In the genomic region with DNA sequence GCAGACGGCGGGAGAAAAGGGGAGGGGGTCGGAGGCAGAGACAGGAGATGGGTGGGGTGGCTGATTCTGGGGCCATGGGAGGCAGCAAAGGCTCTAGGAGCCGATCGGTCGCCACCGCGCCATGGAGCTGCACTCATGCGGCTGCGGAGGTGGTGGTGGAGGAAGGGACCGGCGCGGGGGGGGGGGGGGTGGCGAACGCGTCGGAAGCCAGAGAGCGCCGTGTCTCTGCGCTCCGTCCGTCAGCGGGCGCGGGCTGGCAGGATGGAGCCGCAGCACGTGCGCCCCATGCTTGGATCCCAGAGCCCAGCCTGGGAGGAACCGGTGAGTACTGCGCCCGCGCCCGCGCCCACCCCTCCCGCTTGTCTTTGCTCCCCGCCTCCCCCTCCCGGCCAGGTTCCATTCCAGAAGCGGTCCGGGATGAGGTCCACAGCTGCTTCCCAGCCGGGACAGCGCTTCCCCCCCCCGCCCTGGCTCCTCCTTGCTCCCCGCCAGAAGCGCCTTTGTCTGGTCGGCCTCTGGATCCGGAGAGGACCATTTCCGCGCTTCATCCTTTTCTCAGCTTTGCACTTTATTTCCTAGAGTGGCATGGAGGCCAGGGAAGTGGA, we compare ENCODE assay signal across 8 mouse cellular contexts. TPM values are rescaled to one million over a fixed set of nuclear protein-coding genes. Genes with fewer than 3 reads are reported as not detected.
DNase-seq lines count a peak whose midpoint lies in the region; ATAC-seq and TF ChIP-seq lines count a peak whose summit lies in the region.
"Not testable (repeated sequence)": the region's sequence is repeated elsewhere in the genome, so short reads cannot be mapped to it uniquely, and the experiment has no call there.
"Had no signal": no experiment of that assay in that cellular context is flagged by ENCODE, and none has a peak within 500 bp of the region (broad histone marks: within the 10 kb centered on the region; RNA-seq: fewer than 3 reads in every experiment).

A gene (plus strand): TSS at position 288 of the 605 bp plus-strand sequence.

- peak within 1 kb of the TSS; percentile 55 for H3K4me3 ChIP-seq in forebrain, embryonic 10.5 days
- H3K4me3 ChIP-seq in heart, embryonic 14.5 days (ENCODE audit: control insufficient read depth in 1 of 2, insufficient read depth in 1 of 2, low read depth in 1 of 2, low read length in 2 of 2), result peak within 1 kb of the TSS; percentile 20 to 33; a peak in 3 of 4 replicates
- peak within 1 kb of the TSS; percentile 33 for H3K4me3 ChIP-seq in intestine, embryonic 15.5 days (replicated peaks)
- peak within 1 kb of the TSS; percentile 26 for H3K4me3 ChIP-seq in limb, embryonic 11.5 days (ENCODE audit: low read depth, low read length)
- peak within 1 kb of the TSS; percentile 57 for H3K4me3 ChIP-seq in midbrain, embryonic 10.5 days
- peak within 1 kb of the TSS; percentile 31 for H3K4me3 ChIP-seq in olfactory bulb, adult 2 months (ENCODE audit: insufficient read depth, low read depth, low read length)

- peak within 1 kb of the TSS; percentile 63 for H3K4me2 ChIP-seq in heart, embryonic 14.5 days (ENCODE audit: low read length)
- peak within 1 kb of the TSS; percentile 69 for H3K4me2 ChIP-seq in intestine, embryonic 15.5 days (replicated peaks)
- peak within 1 kb of the TSS; percentile 54 for H3K4me2 ChIP-seq in limb, embryonic 11.5 days (ENCODE audit: low read depth, severe bottlenecking)

- WGBS in forebrain, embryonic 10.5 days, result 4% methylated on average over 30 of the region's 48 CpGs
- 9% methylated on average over 20 of the region's 48 CpGs for WGBS in heart, embryonic 14.5 days
- WGBS in intestine, embryonic 15.5 days, result 1% methylated on average over 36 of the region's 48 CpGs
- WGBS in limb, embryonic 11.5 days, result under 1% methylated on average over 29 of the region's 48 CpGs
- WGBS in midbrain, embryonic 10.5 days, result under 1% methylated on average over 21 of the region's 48 CpGs
- under 1% methylated on average over 27 of the region's 48 CpGs for WGBS in olfactory bulb, adult 2 months

- not testable (repeated sequence) for TF ChIP-seq CTCF in olfactory bulb, adult 2 months (IDR thresholded peaks at IDR 0.05; ENCODE audit: insufficient read depth, low read depth, low read length)

- not testable (repeated sequence) for H3K4me1 ChIP-seq in forebrain, embryonic 10.5 days; heart, embryonic 14.5 days (ENCODE audit: control insufficient read depth in 2 of 2, insufficient read depth in 2 of 2, low read length in 2 of 2); intestine, embryonic 15.5 days (replicated peaks); limb, embryonic 11.5 days (ENCODE audit: control insufficient read depth, insufficient read depth, low read length); midbrain, embryonic 10.5 days; olfactory bulb, adult 2 months (ENCODE audit: control insufficient read depth, insufficient read depth, low read length)

- peak within 1 kb of the TSS; percentile 82 for H3K27ac ChIP-seq in forebrain, embryonic 10.5 days
- H3K27ac ChIP-seq in heart, embryonic 14.5 days (replicated peaks in 1 of 2; ENCODE audit: control insufficient read depth in 1 of 2, insufficient read depth in 1 of 2, low read depth in 2 of 2, low read length in 2 of 2); intestine, embryonic 15.5 days; limb, embryonic 11.5 days (replicated peaks; ENCODE audit: low read depth, low read length); olfactory bulb, adult 2 months (ENCODE audit: insufficient read depth, low read depth, low read length): not testable (repeated sequence)
- H3K27ac ChIP-seq in midbrain, embryonic 10.5 days (replicated peaks), result peak within 1 kb of the TSS; percentile 75

- H3K36me3 ChIP-seq in forebrain, embryonic 10.5 days (replicated peaks); heart, embryonic 14.5 days (ENCODE audit: control insufficient read depth, insufficient read depth, low read length); intestine, embryonic 15.5 days; limb, embryonic 11.5 days (ENCODE audit: control insufficient read depth, insufficient read depth, low read length); midbrain, embryonic 10.5 days: not testable (repeated sequence)

- H3K9ac ChIP-seq in heart, embryonic 14.5 days (ENCODE audit: low read length); intestine, embryonic 15.5 days: not testable (repeated sequence)
- H3K9ac ChIP-seq in limb, embryonic 11.5 days (ENCODE audit: low read length), result peak within 1 kb of the TSS; percentile 27; the same call in 1 of the 2 replicates

- H3K27me3 ChIP-seq in forebrain, embryonic 10.5 days (ENCODE audit: poor library complexity, severe bottlenecking); heart, embryonic 14.5 days (ENCODE audit: control insufficient read depth, insufficient read depth, low read length); intestine, embryonic 15.5 days (replicated peaks); limb, embryonic 11.5 days (ENCODE audit: control insufficient read depth, insufficient read depth, low read length); midbrain, embryonic 10.5 days (ENCODE audit: low read depth, poor library complexity, severe bottlenecking): not testable (repeated sequence)

- ATAC-seq in heart, embryonic 14.5 days (ENCODE audit: insufficient number of reproducible peaks, insufficient read depth, low FRiP score, low read depth); intestine, embryonic 15.5 days; limb, embryonic 11.5 days (ENCODE audit: insufficient number of reproducible peaks, low FRiP score, low TSS enrichment, low read depth): not testable (repeated sequence)

- DNase-seq in cerebellum, postnatal 10 days, result peak; percentile 6 to 9
- DNase-seq in forebrain, embryonic 10.5 days (ENCODE audit: extremely low spot score, low spot score), result peak; percentile 26
- DNase-seq in limb, embryonic 11.5 days (ENCODE audit: low spot score), result peak; percentile 39
- DNase-seq in midbrain, embryonic 10.5 days (ENCODE audit: low spot score), result peak; percentile 34

- not testable (repeated sequence) for H3K9me3 ChIP-seq in forebrain, embryonic 10.5 days; heart, embryonic 14.5 days (ENCODE audit: control insufficient read depth, low read length); intestine, embryonic 15.5 days; limb, embryonic 11.5 days (ENCODE audit: control insufficient read depth, low read length); midbrain, embryonic 10.5 days (replicated peaks)

- not testable (repeated sequence) for TF ChIP-seq POLR2A in olfactory bulb, adult 2 months (IDR thresholded peaks at IDR 0.05; ENCODE audit: insufficient read depth, low read depth, low read length)

RNA-seq across cellular contexts. Expression of the gene that starts here (rescaled TPM):
- polyA plus RNA-seq in forebrain, embryonic 10.5 days (2016; fragmentation: Nextera tagmentation; extraction: Ambion mirVana), result 0.72 and 0.87 TPM in 2 replicates
- polyA plus RNA-seq in heart, embryonic 14.5 days (2014; fragmentation: Nextera tagmentation; extraction: Ambion mirVana), result 0.13 and 0.28 TPM in 2 replicates
- 0.15 and 0.21 TPM in 2 replicates for polyA plus RNA-seq in intestine, embryonic 15.5 days (2015; fragmentation: Nextera tagmentation; extraction: Ambion mirVana)
- 0.20 and 0.47 TPM in 2 replicates for polyA plus RNA-seq in limb, embryonic 11.5 days (2014; fragmentation: Nextera tagmentation; extraction: Ambion mirVana)
- polyA plus RNA-seq in midbrain, embryonic 10.5 days (2016; fragmentation: Nextera tagmentation; extraction: Ambion mirVana), result 0.52 and 0.65 TPM in 2 replicates
- not detected in 2 replicates for polyA plus RNA-seq in olfactory bulb, adult 2 months (2012; ENCODE audit: insufficient read depth, insufficient read length, low replicate concordance, missing spikeins)
- polyA plus RNA-seq: small intestine, adult 2 months had no signal

Comparison
In these comparisons a context has a peak if more than half of its experiments do, and no peak if none do; other contexts are left out.
1. Peak in DNase-seq, H3K4me3 ChIP-seq and H3K27ac ChIP-seq in forebrain, embryonic 10.5 days; RNA of the gene not detected or under 1 TPM.
2. Peak in DNase-seq, H3K4me3 ChIP-seq, H3K9ac ChIP-seq and H3K4me2 ChIP-seq in limb, embryonic 11.5 days; RNA of the gene not detected or under 1 TPM.
3. Peak in DNase-seq, H3K4me3 ChIP-seq and H3K27ac ChIP-seq in midbrain, embryonic 10.5 days; RNA of the gene not detected or under 1 TPM.